Mouse (Mus musculus) adrenal gland, adult 8-10 months (tissue): ENCODE data around the gene Pdzd8. TPM values are rescaled to one million over a fixed set of nuclear protein-coding genes. Genes with fewer than 3 reads are reported as not detected.
A peak's percentile ranks its signal among the peaks of the same experiment; 100 is the strongest.

Source experiments
- DNase-seq: peaks from one replicate; pipeline ENCODE4 v3.0.0; 2022
- total RNA-seq, 4 experiments: library from RNA; stranded (reverse); gene quantifications; 2 replicates each; pipeline ENCODE4 v1.2.4; 2022

Gene Pdzd8
- total RNA-seq, 4 experiments from 2014 or later, result 31.1 to 37.7 (median 35.6) TPM

DNA sequence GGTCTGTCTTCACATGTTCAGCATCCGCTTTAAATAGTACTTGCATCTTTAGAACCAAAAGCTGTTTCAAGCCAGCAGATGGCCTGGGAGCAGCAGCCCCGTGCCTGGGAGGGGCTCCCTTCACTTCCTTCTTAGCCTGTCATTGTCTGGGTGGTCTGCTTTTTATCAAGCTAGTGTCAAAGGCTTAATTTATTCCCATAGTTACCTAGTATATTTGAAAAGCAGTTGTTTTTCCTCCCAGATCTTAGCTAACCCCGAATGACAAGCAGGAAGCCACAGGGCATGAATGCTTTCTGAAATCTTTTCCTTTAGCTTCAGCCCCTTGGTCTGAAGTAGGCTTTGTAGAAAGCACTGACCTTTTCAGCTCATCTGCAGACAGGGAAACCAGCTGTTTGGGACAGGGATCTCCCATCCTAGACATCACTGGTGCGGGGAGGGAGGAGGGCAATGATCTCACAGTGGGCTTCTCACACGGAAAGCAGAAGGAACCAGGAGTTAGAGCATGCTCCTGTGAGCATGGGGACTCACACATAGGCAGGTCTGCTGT lies 78.1 kb downstream of the Pdzd8 start:
- DNase-seq, result no peak

DNA sequence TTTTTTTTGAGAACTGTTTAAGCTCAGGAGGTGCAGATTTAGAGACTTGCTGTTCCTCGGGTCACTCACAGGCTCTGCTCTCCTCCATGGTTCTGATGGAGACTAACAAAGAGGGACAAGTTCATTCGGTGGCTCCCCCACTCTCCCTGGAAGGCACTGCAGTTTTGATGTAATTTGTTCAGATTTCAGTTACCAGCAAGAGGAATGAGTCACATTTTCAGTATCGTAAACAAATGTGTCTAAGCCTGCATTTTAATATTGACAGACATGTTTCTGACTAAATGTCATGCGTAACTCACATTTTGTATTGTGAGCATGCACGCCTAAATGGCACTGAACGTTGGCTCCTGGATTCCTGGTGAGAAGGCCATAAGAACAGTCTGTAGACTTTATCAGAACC lies 79.7 kb downstream of the Pdzd8 start:
- DNase-seq, result no peak

DNA sequence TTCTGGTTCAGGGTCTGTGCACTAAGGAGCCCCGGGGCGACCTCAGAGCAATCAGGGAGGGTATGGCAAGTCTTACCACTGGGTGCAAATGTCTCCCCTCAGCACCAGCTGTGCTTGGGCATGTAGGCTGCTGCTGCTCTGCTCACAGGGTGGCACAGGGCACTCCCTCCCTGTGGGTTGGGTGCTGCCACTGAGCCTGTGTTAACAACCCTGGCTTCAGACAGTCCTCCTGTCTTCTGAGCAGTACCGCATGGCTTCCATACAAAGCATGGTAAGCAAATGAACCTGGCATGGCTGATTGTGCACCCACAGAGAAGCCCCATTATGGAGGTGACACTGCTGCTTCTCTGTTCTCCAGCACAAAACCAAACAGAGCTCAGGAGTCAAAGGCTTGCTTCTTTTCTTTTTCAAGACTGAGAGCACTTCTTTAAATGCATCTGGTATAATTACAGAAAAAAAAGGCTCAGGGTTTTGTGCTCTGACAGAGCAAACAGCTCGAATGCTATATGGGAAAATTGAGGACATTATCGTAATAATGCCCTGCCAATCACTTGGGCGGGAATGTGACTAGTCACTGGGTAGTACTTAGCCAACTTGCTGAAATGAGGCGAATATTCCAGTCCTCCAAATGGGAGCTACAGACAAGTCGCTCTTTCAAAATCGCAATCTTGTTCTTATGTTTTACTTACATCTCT lies 80.6 kb downstream of the Pdzd8 start:
- no peak for DNase-seq

DNA sequence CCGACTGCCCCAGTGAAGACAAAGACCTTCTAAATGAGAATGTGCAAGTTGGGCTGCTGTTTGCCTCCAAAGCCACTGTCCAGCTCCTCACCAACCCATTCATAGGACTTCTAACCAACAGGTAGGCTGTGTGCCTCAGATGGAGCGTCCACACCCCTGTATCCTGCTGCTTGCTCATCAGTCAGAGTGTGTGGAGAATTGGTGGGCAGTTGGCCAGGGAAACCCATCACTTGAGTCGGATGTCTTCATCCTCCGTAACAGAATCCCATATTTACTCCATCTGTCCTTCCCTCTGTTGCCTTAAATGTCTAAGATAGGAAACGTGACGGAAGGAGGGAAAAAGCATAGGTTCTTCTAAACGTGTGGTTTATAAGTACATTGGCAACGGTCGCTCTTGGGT lies 82.4 kb downstream of the Pdzd8 start:
- DNase-seq, result no peak

DNA sequence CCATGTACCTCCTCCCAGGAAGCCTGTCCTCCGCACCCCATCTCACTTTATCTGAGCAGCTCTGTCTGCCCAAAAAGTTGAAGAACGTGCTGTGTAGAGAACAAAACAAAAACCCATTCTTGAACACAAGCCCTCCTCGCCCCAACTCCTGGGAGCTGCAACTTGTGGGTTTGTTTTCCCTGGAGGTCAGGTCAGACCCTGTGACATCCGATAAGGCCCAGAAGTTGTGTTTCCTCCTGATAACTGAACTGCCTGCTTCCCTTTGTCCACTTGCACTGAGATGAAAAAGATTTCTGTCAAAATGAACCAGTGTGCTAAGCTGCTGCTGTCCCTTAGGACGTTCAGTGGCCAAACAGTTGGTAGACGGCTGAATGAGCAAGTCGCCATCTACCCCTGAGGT lies 84.0 kb downstream of the Pdzd8 start:
- no peak for DNase-seq

DNA sequence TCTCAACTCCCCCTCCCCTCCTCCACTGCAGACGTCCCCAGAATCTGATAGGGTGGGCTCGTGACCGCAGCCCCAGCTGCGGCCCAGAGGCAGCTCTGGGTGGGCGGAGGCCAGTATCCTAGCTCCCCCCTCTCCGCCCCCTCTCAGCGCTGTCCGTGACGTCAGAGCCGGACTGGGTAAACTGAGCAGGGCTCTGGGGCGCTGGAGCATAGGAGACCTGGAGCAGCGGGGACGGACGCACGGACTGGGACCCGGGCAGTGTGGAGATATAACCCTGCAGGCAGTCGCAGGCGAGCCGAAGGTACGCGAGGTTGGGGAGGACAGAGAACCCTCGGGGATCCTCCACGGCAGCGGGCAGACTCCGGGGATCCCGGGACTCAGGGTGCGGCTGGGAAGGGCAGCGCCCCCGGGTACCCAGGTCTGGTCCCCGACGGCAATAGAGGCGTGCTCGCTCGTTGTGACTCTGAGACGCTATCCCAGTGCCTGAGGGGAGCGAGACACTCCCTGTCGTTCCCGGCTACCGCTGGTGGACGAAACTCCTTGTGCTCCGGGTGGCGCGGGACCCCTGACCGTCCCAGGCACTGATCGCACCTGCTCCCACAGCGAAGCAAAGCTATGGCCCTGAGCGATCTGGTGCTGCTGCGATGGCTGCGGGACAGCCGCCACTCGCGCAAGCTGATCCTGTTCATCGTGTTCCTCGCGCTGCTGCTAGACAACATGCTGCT lies 84.7 kb downstream of the Pdzd8 start, which contains the start of gene Slc18a2:
Gene Slc18a2, plus strand, starts transcription at position 179 of the 725 bp plus-strand sequence.
- no peak for DNase-seq

DNA sequence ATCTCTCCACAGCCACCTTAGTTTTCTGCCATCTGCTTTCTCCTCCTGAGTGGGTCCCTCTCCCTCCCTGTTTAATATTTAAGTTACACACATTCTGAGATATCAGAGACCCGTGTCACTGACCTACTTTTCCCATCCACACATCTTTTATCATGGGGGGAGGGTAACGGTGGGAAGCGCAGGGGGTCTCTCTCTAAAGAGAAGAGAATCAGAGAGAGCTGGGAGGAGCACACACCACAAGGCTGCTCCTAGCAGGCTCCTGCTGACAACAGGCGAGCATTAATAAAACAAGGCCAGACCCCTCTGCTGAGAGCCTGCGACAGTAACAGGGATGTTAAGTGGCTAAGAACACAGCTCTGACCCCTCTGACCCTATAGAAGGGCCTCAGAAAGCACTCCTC lies 85.9 kb downstream of the Pdzd8 start:
- DNase-seq, result no peak

DNA sequence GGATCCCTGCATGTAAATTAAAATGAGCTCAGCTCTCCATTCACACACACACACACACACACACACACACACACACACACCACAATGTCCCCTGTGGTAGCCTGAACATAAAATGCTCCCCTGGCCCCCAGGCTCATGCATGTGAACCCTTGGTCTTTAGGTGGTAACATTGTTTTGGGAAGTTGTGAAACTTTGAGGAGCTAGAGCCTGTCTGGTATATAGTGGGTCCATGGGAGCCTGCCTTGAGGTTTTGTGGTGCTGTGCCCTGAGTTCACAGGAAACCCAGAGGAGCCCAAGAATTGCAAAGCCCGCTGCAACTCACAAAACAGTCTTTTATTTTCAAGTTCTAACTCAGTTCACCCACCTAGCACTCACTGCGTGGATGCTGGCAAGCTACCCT lies 92.9 kb downstream of the Pdzd8 start:
- DNase-seq, result no peak

DNA sequence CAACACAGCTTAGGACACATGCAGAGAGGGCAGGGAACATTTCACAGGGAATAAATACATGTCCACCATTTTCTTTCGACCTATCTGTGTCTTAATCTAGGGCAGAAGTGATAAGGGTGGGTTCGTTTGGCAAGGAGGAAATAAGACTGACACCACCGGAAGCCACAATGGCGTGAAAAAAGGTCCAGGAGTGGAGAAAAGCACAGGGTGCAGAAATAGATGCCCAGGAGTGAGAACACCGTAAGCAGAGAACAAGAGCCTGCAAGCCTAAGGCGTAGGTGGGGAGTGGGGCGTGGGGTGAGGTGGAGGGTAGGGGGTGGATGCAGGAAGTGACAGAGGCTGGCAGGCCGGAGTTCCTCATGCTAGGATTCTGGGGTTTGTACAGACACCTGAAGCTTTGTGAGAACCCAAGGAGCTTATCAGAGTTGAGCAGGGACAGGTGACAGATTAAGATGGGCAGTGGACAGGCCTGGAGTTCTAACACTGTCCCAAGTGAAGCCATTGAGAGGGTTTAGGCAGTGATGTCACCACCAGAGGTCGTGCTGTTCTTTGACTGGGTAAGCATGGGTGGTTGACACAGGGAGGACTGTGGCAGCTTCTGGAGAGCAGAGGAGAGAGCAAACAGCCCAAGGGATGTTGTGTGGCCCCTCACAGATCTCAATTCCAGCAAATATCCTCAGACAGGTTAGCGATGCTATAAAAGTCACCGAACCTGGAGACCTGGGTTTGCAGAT lies 96.9 kb downstream of the Pdzd8 start:
- no peak for DNase-seq

DNA sequence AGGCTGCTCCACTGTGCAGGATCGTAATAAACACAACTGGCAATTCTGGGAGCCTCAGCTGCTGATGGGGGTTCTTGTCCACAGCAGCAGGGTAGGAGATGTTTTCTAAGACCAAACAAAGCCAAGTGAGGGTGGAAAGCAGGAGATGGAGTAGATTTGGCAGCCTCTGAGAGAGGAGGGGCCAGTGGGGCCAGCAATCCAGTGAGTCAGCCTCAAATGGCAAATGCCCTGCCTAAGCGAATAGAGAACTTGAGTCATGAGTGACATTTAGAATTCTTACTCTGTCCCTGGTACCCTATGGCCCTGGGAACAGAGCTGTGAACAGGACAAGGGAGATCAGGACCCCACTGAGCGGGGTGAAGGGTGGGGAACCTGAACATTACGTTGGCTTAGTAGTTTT lies 97.4 kb downstream of the Pdzd8 start:
- peak; percentile 53 for DNase-seq

Other genes starting within 250 kb of the Pdzd8 start
- gene Vax1, start 175.7 kb downstream of the Pdzd8 start, total RNA-seq, result not detected
- not detected for gene Kcnk18, start 126.6 kb downstream of the Pdzd8 start, total RNA-seq
- 10 to 100 TPM; 15.3 to 29.0 (median 22.7) TPM for gene Slc18a2, start 84.9 kb downstream of the Pdzd8 start, total RNA-seq
- 100 to 1,000 TPM; 398 to 666 (median 560) TPM for gene Rps12-ps3, start 23.5 kb downstream of the Pdzd8 start, total RNA-seq
- under 1 TPM in 2 of 4 experiments, not detected in 2; 0.10 to 0.15 TPM for gene Emx2, start 112.6 kb upstream of the Pdzd8 start, total RNA-seq